Mouse (Mus musculus) layer of hippocampus, postnatal 10 days (tissue): ENCODE measurements around the gene Dync1li1. TPM values are rescaled to one million over a fixed set of nuclear protein-coding genes. Genes with fewer than 3 reads are reported as not detected.
A peak's percentile ranks its signal among the peaks of the same experiment; 100 is the strongest.
"Not testable (repeated sequence)": the region's sequence is repeated elsewhere in the genome, so short reads cannot be mapped to it uniquely, and the experiment has no call there.

ENCODE experiments used
- DNase-seq, 2 experiments: peaks; one replicate each; pipeline ENCODE4 v3.0.0; 2021; ENCODE audit warnings: low spot score in 2 of 2
- long read RNA-seq: library from polyadenylated mRNA; stranded (forward); transcript quantifications from one replicate; pipeline ENCODE4 v2.0.0, GENCODE M21; 2023
- total RNA-seq, 2 experiments: library from RNA; stranded (reverse); gene quantifications; 2 replicates each; pipeline ENCODE4 v1.2.3; 2021

Gene Dync1li1
- total RNA-seq: 100 to 1,000 TPM; 103 to 111 TPM
- long read RNA-seq, transcript Dync1li1-201 (13 exons, 2,601 nt): major isoform, 45 of 55 reads
- long read RNA-seq, partial matches to known transcripts: 4 of 55 reads
- long read RNA-seq, other reads (novel, unspliced or antisense): 6 of 55 reads

GRCm38 (mm10) chr9:114688252-114688952 lies at the start of gene Dync1li1:
TSS of gene Dync1li1 (plus strand) at chr9:114688790.
- DNase-seq: peak; percentile 97 to 99

DNA sequence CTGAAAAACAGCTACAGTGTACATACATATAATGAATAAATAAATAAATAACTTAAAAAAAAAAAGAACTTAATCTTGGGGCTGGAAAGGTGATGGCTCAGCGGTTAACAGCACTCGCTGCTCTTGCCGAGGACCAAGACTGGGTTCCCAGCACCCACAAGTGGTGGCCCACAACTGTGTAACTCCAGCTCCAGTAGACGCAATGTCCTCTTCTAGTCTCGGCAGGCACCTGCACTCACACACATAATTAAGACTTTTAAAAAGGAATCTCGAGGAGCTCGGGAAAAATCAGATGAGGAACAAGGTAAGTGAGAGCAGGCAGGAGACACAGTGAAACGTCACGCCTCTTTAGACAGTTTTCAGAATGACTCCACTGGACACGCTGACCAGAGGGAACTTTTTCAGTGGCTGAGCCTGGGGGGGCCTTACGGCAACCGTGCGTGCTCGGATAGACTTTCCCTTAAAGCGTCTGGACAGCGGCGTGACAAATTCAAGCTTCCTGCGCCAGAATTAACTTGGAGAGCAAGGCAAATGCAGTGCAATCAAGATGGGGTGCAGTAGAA lies 49.3 kb upstream of the Dync1li1 start:
- DNase-seq: no peak

- DNase-seq: peak; percentile 97 to 99
These were observed 48.5 kb upstream of the Dync1li1 start, which contains the start of gene Cnot10 for GRCm38 (mm10) chr9:114639839-114640646. TSS of gene Cnot10 (minus strand) at chr9:114640184.

GRCm38 (mm10) chr9:114646556-114647505 lies 41.8 kb upstream of the Dync1li1 start:
- peak; percentile 25 to 29 for DNase-seq

GRCm38 (mm10) chr9:114647506-114648432 lies 40.8 kb upstream of the Dync1li1 start:
- DNase-seq: no peak

- DNase-seq: not testable (repeated sequence)
These were observed 40.1 kb upstream of the Dync1li1 start for GRCm38 (mm10) chr9:114648472-114648871.

DNA sequence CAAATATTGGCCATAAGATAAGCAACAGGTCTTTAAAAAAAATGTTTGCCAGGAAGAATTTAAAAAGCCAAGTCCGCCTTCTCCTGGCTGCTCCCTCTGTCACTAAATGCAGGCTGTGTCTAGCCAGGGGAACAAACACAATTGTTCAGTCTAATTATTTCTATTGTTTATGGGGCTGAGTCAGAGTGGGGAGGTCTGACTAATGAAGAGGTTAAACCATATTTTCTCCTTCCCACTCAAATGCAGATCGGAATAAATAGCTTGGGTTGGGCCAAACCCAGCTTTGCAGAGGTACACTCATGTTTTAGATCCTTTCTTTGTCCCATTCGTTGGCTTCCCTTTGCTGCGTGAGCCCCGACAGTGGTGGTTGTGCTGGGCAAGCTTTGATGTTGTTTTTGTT lies 39.2 kb upstream of the Dync1li1 start:
- DNase-seq: no peak

DNA sequence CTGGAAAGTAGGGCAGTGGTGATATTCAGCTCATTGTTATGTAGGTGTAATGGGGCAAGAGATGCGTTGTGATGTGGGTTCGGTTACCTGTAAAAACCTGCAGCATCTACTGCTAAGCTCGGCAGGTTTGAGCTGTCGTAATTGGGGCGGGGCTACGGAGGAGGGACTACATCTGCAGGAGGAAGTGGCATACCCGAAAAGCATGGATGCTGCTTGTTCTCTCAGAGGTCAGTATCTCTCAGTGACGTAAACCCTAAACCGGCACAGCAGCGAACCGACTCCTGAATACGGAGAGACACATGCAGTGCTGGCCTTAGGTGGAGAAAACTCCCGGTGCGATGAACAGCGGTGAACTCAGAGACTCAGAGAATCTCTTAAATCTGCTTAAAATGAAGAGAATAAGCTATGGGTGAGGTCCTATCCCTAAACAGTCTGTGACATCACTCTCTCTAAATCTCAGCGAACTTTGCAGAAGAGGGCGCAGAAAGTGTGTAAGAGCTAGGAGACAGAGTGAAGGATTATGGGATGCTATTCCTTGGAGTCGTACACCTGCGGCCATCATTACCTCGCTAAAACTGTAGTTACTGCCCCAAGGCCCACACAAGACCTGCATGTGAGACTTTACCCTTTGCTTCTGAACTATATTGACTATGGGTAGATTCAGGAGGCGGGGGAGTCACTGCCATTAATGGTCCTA lies 37.5 kb upstream of the Dync1li1 start:
- no peak for DNase-seq

- DNase-seq: no peak
These were observed 33.2 kb upstream of the Dync1li1 start for GRCm38 (mm10) chr9:114655356-114655755.

DNA sequence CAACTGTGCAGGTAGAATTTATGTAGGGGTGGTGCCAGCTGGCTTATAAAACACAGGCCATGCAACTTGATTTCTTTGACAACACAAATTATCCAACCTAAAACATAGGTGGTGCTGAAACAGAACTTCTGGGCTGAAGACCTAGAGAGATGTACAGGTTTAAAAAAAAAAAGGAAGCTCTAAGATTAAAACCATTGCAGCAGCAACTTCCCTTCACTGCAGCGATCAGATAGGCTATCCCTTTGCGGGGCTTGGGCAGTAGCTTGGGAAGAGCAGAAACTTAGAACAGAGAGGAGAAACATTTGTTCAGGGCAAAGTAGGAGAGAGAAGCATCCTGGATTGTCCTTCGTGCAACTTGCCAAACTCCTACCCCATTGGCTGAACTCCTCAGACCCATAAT lies 31.9 kb upstream of the Dync1li1 start:
- DNase-seq: no peak

GRCm38 (mm10) chr9:114660506-114660905 lies 28.1 kb upstream of the Dync1li1 start:
- DNase-seq: no peak

GRCm38 (mm10) chr9:114660983-114661382 lies 27.6 kb upstream of the Dync1li1 start:
- DNase-seq: no peak

GRCm38 (mm10) chr9:114661991-114662390 lies 26.6 kb upstream of the Dync1li1 start:
- no peak for DNase-seq

DNA sequence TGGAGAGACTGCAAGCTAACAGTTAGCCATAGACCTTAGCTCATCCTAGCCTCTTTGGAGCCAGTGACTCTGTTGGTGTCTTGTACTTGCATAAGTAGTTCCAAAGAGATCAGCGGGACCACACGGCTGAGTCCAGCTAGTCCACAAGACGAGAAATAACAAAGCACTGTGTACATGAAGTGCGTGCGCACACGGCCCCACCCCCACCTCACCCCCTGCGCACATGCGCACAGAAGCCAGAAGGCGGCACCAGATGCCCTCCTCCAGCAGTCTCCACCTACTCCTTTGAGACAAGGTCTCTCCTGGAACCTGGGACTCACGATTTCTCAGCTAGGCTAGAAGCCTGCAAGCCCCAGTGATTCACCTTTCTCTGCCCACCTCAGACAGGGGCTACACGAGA lies 24.8 kb upstream of the Dync1li1 start:
- DNase-seq: no peak

GRCm38 (mm10) chr9:114666858-114667257 lies 21.7 kb upstream of the Dync1li1 start:
- DNase-seq: no peak

GRCm38 (mm10) chr9:114668047-114668446 lies 20.5 kb upstream of the Dync1li1 start:
- DNase-seq: no peak

DNA sequence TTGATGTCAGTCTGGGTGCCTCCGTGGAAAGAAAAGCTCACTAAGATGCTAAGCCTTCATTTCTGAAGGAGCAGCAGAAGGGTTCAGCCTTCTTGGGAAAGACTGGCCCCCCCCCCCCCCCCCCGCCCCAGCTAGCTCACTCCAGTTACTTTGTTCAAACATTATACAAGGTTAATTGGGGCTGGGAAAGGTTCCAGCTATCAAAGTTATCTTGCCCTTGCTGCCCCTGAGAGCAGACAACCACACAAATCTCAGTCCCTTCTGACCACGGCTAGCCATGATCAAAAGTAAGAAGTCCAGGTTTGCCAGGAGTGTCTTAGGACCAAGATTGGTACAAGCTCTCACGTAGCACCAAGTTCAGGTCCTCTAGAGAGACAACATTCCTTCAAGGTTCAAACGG lies 19.6 kb upstream of the Dync1li1 start:
- no peak for DNase-seq

- no peak for DNase-seq
These were observed 16.6 kb upstream of the Dync1li1 start for GRCm38 (mm10) chr9:114671946-114672345.
